Mouse (Mus musculus): ENCODE measurements around the gene Sept7. TPM values are rescaled to one million over a fixed set of nuclear protein-coding genes. Genes with fewer than 3 reads are reported as not detected.

The Sept7 gene
- polyA plus RNA-seq, 1 experiment from 2014 or later, result 299 TPM

GRCm38 (mm10) chr9:25337436-25338198 is 85.4 kb downstream of the Sept7 start:
- H3K9me3 ChIP-seq (ENCODE audit: control insufficient read depth, low read length), result no peaks in the 10 kb centered on the region
- H3K4me2 ChIP-seq, result no peak overlapping the region

GRCm38 (mm10) chr9:25340412-25340811 is 88.2 kb downstream of the Sept7 start:
- WGBS, result 94% methylated on average over 1 of the region's 1 CpGs
- no peaks in the 10 kb centered on the region for H3K9me3 ChIP-seq (ENCODE audit: control insufficient read depth, low read length)
- no peaks in the 10 kb centered on the region for H3K27me3 ChIP-seq (ENCODE audit: control insufficient read depth, insufficient read depth, low read length)
- ATAC-seq (ENCODE audit: low FRiP score), result no peak
- H3K4me1 ChIP-seq (ENCODE audit: control insufficient read depth, insufficient read depth, low read length), result no peaks in the 10 kb centered on the region
- H3K9ac ChIP-seq (ENCODE audit: low read length), result no peak overlapping the region
- H3K36me3 ChIP-seq (ENCODE audit: control insufficient read depth, insufficient read depth, low read length), result no peaks in the 10 kb centered on the region
- peak; percentile 68 for DNase-seq (ENCODE audit: low spot score, missing footprints)
- no peak overlapping the region for H3K4me2 ChIP-seq
- no peak overlapping the region for H3K27ac ChIP-seq (ENCODE audit: low read depth, low read length)
- H3K4me3 ChIP-seq (ENCODE audit: low read depth, low read length), result no peak overlapping the region

More at GRCm38 (mm10) chr9:25337436-25338198, 85.4 kb downstream of the Sept7 start:
- WGBS, result 82% methylated on average over 2 of the region's 2 CpGs
- DNase-seq (ENCODE audit: low spot score, missing footprints), result no peak
- Histone ChIP-seq H3K4me1 (ENCODE audit: control insufficient read depth, insufficient read depth, low read length) (no peaks in the 10 kb centered on the region), H3K27ac (ENCODE audit: low read depth, low read length) (no peak overlapping the region), H3K9ac (ENCODE audit: low read length) (no peak overlapping the region), H3K27me3 (ENCODE audit: control insufficient read depth, insufficient read depth, low read length) (no peaks in the 10 kb centered on the region), H3K36me3 (ENCODE audit: control insufficient read depth, insufficient read depth, low read length) (no peaks in the 10 kb centered on the region), H3K4me3 (ENCODE audit: low read depth, low read length) (no peak overlapping the region)
- ATAC-seq (ENCODE audit: low FRiP score), result no peak

GRCm38 (mm10) chr9:25353775-25354174 is 101.5 kb downstream of the Sept7 start:
- H3K4me2 ChIP-seq, result no peak overlapping the region
- H3K36me3 ChIP-seq (ENCODE audit: control insufficient read depth, insufficient read depth, low read length), result no peaks in the 10 kb centered on the region
- H3K4me3 ChIP-seq (ENCODE audit: low read depth, low read length), result no peak overlapping the region
- WGBS, result 74% methylated on average over 1 of the region's 1 CpGs
- ATAC-seq (ENCODE audit: low FRiP score), result no peak
- no peak overlapping the region for H3K9ac ChIP-seq (ENCODE audit: low read length)
- no peak for DNase-seq (ENCODE audit: low spot score, missing footprints)
- peaks cover 3% of the 10 kb centered on the region; the same call in 1 of the 2 replicates for H3K4me1 ChIP-seq (ENCODE audit: control insufficient read depth, insufficient read depth, low read length)
- no peak overlapping the region for H3K27ac ChIP-seq (ENCODE audit: low read depth, low read length)
- H3K27me3 ChIP-seq (ENCODE audit: control insufficient read depth, insufficient read depth, low read length), result no peaks in the 10 kb centered on the region
- H3K9me3 ChIP-seq (ENCODE audit: control insufficient read depth, low read length), result no peaks in the 10 kb centered on the region

- DNase-seq (ENCODE audit: low spot score, missing footprints) (no peak), ATAC-seq (ENCODE audit: low FRiP score) (no peak)
- no peak overlapping the region for H3K9ac ChIP-seq (ENCODE audit: low read length)
- H3K36me3 ChIP-seq (ENCODE audit: control insufficient read depth, insufficient read depth, low read length), result no peaks in the 10 kb centered on the region
- no peaks in the 10 kb centered on the region for H3K27me3 ChIP-seq (ENCODE audit: control insufficient read depth, insufficient read depth, low read length)
- no peak overlapping the region for H3K4me2 ChIP-seq
- H3K4me1 ChIP-seq (ENCODE audit: control insufficient read depth, insufficient read depth, low read length), result peaks cover 3% of the 10 kb centered on the region; the same call in 1 of the 2 replicates
- 91% methylated on average over 11 of the region's 11 CpGs for WGBS
- H3K27ac ChIP-seq (ENCODE audit: low read depth, low read length), result no peak overlapping the region
- H3K9me3 ChIP-seq (ENCODE audit: control insufficient read depth, low read length), result no peaks in the 10 kb centered on the region
- no peak overlapping the region for H3K4me3 ChIP-seq (ENCODE audit: low read depth, low read length)
Observed at GRCm38 (mm10) chr9:25355806-25356205, 103.6 kb downstream of the Sept7 start.

- 93% methylated on average over 12 of the region's 12 CpGs for WGBS
- ATAC-seq (ENCODE audit: low FRiP score), result peak; percentile 54; the same call in 1 of the 2 replicates
- Histone ChIP-seq H3K27ac (ENCODE audit: low read depth, low read length) (no peak overlapping the region), H3K9me3 (ENCODE audit: control insufficient read depth, low read length) (no peaks in the 10 kb centered on the region), H3K4me1 (ENCODE audit: control insufficient read depth, insufficient read depth, low read length) (peaks cover 3% of the 10 kb centered on the region; the same call in 1 of the 2 replicates), H3K4me2 (no peak overlapping the region), H3K27me3 (ENCODE audit: control insufficient read depth, insufficient read depth, low read length) (no peaks in the 10 kb centered on the region), H3K36me3 (ENCODE audit: control insufficient read depth, insufficient read depth, low read length) (no peaks in the 10 kb centered on the region), H3K9ac (ENCODE audit: low read length) (no peak overlapping the region), H3K4me3 (ENCODE audit: low read depth, low read length) (no peak overlapping the region)
- peak; percentile 39 for DNase-seq (ENCODE audit: low spot score, missing footprints)
Observed at GRCm38 (mm10) chr9:25357589-25357988, 105.3 kb downstream of the Sept7 start.

- WGBS, result 38% methylated on average over 5 of the region's 5 CpGs
- H3K4me3 ChIP-seq (ENCODE audit: low read depth, low read length), result no peak overlapping the region
- DNase-seq (ENCODE audit: low spot score, missing footprints), result peak; percentile 83
- no peak overlapping the region for H3K9ac ChIP-seq (ENCODE audit: low read length)
- ATAC-seq (ENCODE audit: low FRiP score), result peak; percentile 83; the same call in 1 of the 2 replicates
- no peaks in the 10 kb centered on the region for H3K27me3 ChIP-seq (ENCODE audit: control insufficient read depth, insufficient read depth, low read length)
- no peaks in the 10 kb centered on the region for H3K36me3 ChIP-seq (ENCODE audit: control insufficient read depth, insufficient read depth, low read length)
- no peaks in the 10 kb centered on the region for H3K9me3 ChIP-seq (ENCODE audit: control insufficient read depth, low read length)
- no peak overlapping the region for H3K4me2 ChIP-seq
- H3K27ac ChIP-seq (ENCODE audit: low read depth, low read length), result no peak overlapping the region
- H3K4me1 ChIP-seq (ENCODE audit: control insufficient read depth, insufficient read depth, low read length), result peaks cover 3% of the 10 kb centered on the region; the same call in 1 of the 2 replicates
Observed at GRCm38 (mm10) chr9:25358018-25358417, 105.8 kb downstream of the Sept7 start.

Other genes starting within 250 kb of the Sept7 start
- gene Gm10181, start 163.0 kb upstream of the Sept7 start, polyA plus RNA-seq (2014; fragmentation: Nextera tagmentation; extraction: Ambion mirVana), result not detected in 2 replicates
- gene Herpud2, start 100.6 kb upstream of the Sept7 start, polyA plus RNA-seq (2014; fragmentation: Nextera tagmentation; extraction: Ambion mirVana), result 31.8 and 33.9 TPM in 2 replicates
- gene Eepd1, start 229.1 kb downstream of the Sept7 start, polyA plus RNA-seq (2014; fragmentation: Nextera tagmentation; extraction: Ambion mirVana), result 5.5 and 7.8 TPM in 2 replicates